28 mouse cellular contexts compared by ENCODE assay signal in the genomic region with DNA sequence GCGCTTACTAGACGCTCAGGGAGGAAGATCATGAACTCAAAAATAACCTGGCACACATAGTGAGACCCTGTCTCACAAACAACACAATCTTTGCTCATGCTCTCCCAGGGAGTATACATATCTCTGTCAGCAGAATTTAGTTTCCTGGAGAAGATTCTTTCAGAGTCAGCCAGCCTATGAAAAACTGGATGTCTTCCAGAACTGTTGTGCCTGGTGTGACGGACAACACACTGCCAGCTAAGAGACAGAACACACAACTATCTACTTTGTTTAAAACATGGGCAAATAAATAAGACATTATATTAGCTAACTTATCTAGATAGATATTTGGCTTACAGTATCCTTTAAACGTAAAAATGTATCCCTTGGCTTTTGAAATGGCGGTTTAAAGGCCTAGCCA.
A peak's percentile ranks its signal among the peaks of the same experiment; 100 is the strongest.
DNase-seq lines count a peak whose midpoint lies in the region; ATAC-seq and TF ChIP-seq lines count a peak whose summit lies in the region.
"Had no signal": no experiment of that assay in that cellular context is flagged by ENCODE, and none has a peak within 500 bp of the region (broad histone marks: within the 10 kb centered on the region; RNA-seq: fewer than 3 reads in every experiment).

No protein-coding gene starts in this region.

- 77% methylated on average over 5 of the region's 5 CpGs for WGBS in lung, postnatal 0 days
- WGBS in heart, adult 2 months, result 56% methylated on average over 5 of the region's 5 CpGs

- no peaks in the 10 kb centered on the region for H3K79me2 ChIP-seq in heart, adult 2 months (replicated peaks; ENCODE audit: control insufficient read depth, insufficient read depth, low read length)

- H3K4me3 ChIP-seq in lung, postnatal 0 days (ENCODE audit: low read depth, low read length), result no peak overlapping the region
- H3K4me3 ChIP-seq in heart, adult 2 months, result no peak overlapping the region
- H3K4me3 ChIP-seq: embryonic facial prominence, embryonic 13.5 days; erythroblast, embryonic 14.5 days; forebrain, embryonic 12.5 days; hindbrain, embryonic 10.5 days; intestine, embryonic 15.5 days; kidney, embryonic 15.5 days; liver, embryonic 12.5 days; midbrain, embryonic 15.5 days had no signal

- TF ChIP-seq EP300 in lung, postnatal 0 days (IDR thresholded peaks at IDR 0.05), result no peak
- TF ChIP-seq EP300 in heart, adult 2 months (IDR thresholded peaks at IDR 0.05; ENCODE audit: insufficient read depth, low read depth, low read length), result no peak

- no peak for TF ChIP-seq CTCF in lung, postnatal 0 days (IDR thresholded peaks at IDR 0.05)
- no peak for TF ChIP-seq CTCF in heart, adult 2 months (IDR thresholded peaks at IDR 0.05)

- intact Hi-C loops in heart, adult 2 months (cut with DNase I), result no loop called here

- DNase-seq in cerebellum, postnatal 10 days, result peak; percentile 3 to 7
- peak; percentile 2 for DNase-seq in kidney, adult 9 months
- DNase-seq in kidney, adult 11 months, result no peak
- DNase-seq in lung, postnatal 0 days (ENCODE audit: low spot score), result peak; percentile 17
- DNase-seq in lung, adult 18-20 months, result no peak
- DNase-seq in heart, adult 2 months, result no peak
- DNase-seq: adrenal gland, postnatal 14 days; cerebellum, adult 8-10 months; embryo, embryonic 11 days; gastrocnemius, postnatal 10 days; heart, postnatal 14 days; left cerebral cortex, postnatal 4 days; liver, postnatal 0 days; right cerebral cortex, adult 18-20 months; spleen, adult 18-20 months; thymus, postnatal 25 days had no signal

- ATAC-seq in cerebellum, adult (ENCODE audit: insufficient number of reproducible peaks, low FRiP score, low TSS enrichment), result no peak
- no peak for ATAC-seq in lung, postnatal 0 days
- ATAC-seq: hindbrain, embryonic 16.5 days; intestine, embryonic 15.5 days; liver, embryonic 12.5 days; liver, postnatal 0 days; midbrain, embryonic 15.5 days; Patski had no signal

- no peak overlapping the region for H3K4me2 ChIP-seq in lung, postnatal 0 days (replicated peaks; ENCODE audit: low read depth, low read length)
- H3K4me2 ChIP-seq: embryonic facial prominence, embryonic 13.5 days; forebrain, embryonic 12.5 days; intestine, embryonic 15.5 days; kidney, embryonic 15.5 days; liver, embryonic 12.5 days; midbrain, embryonic 15.5 days had no signal

- H3K9me3 ChIP-seq in lung, postnatal 0 days (ENCODE audit: low read length), result no peaks in the 10 kb centered on the region
- H3K9me3 ChIP-seq: embryonic facial prominence, embryonic 13.5 days; forebrain, embryonic 12.5 days; G1E; hindbrain, embryonic 10.5 days; intestine, embryonic 15.5 days; kidney, embryonic 15.5 days; liver, embryonic 12.5 days; midbrain, embryonic 15.5 days had no signal

- H3K27ac ChIP-seq in lung, postnatal 0 days (ENCODE audit: low read length), result no peak overlapping the region
- H3K27ac ChIP-seq in heart, adult 2 months, result no peak overlapping the region
- H3K27ac ChIP-seq: embryonic facial prominence, embryonic 13.5 days; forebrain, embryonic 12.5 days; hindbrain, embryonic 10.5 days; intestine, embryonic 15.5 days; kidney, embryonic 15.5 days; liver, embryonic 12.5 days; midbrain, embryonic 15.5 days had no signal

- no peak overlapping the region for H3K9ac ChIP-seq in lung, postnatal 0 days (replicated peaks; ENCODE audit: low read depth)
- H3K9ac ChIP-seq in heart, adult 2 months (ENCODE audit: low read depth, low read length), result no peak overlapping the region
- H3K9ac ChIP-seq: embryonic facial prominence, embryonic 13.5 days; forebrain, embryonic 12.5 days; intestine, embryonic 15.5 days; kidney, embryonic 15.5 days; liver, embryonic 12.5 days; liver, postnatal 0 days; midbrain, embryonic 15.5 days had no signal

- H3K4me1 ChIP-seq in lung, postnatal 0 days (ENCODE audit: insufficient read depth, low read depth, low read length), result no peaks in the 10 kb centered on the region
- H3K4me1 ChIP-seq in heart, adult 2 months (ENCODE audit: control insufficient read depth, insufficient read depth, low read length), result no peaks in the 10 kb centered on the region
- H3K4me1 ChIP-seq: forebrain, embryonic 12.5 days; hindbrain, embryonic 10.5 days; intestine, embryonic 15.5 days; kidney, embryonic 15.5 days; liver, embryonic 12.5 days; midbrain, embryonic 15.5 days had no signal

- no peaks in the 10 kb centered on the region for H3K36me3 ChIP-seq in lung, postnatal 0 days (ENCODE audit: insufficient read depth, low read length)
- H3K36me3 ChIP-seq in heart, adult 2 months (ENCODE audit: control insufficient read depth, insufficient read depth, low read length), result no peaks in the 10 kb centered on the region
- H3K36me3 ChIP-seq: embryonic facial prominence, embryonic 13.5 days; forebrain, embryonic 12.5 days; G1E; intestine, embryonic 15.5 days; kidney, embryonic 15.5 days; liver, embryonic 12.5 days; midbrain, embryonic 15.5 days had no signal

- no peaks in the 10 kb centered on the region for H3K27me3 ChIP-seq in lung, postnatal 0 days (replicated peaks; ENCODE audit: insufficient read depth, low read length)
- H3K27me3 ChIP-seq in heart, adult 2 months (ENCODE audit: control insufficient read depth, insufficient read depth, low read length), result no peaks in the 10 kb centered on the region
- H3K27me3 ChIP-seq: forebrain, embryonic 12.5 days; intestine, embryonic 15.5 days; liver, embryonic 12.5 days; midbrain, embryonic 15.5 days had no signal

- TF ChIP-seq POLR2A in heart, adult 2 months (IDR thresholded peaks at IDR 0.05; ENCODE audit: insufficient read depth, low read depth, low read length), result no peak

Comparison
In these comparisons a context has a peak if more than half of its experiments do, and no peak if none do; other contexts are left out.
1. DNase-seq: peak in cerebellum, postnatal 10 days (2 of 2), kidney, adult 9 months (single experiment) and lung, postnatal 0 days (single experiment); none in kidney, adult 11 months (single experiment), lung, adult 18-20 months (0 of 2) and heart, adult 2 months (0 of 2).